Mouse (Mus musculus) left cerebral cortex, adult 11 months (tissue): Measurements from ENCODE around the gene Tex21.
"Not testable (repeated sequence)": the region's sequence is repeated elsewhere in the genome, so short reads cannot be mapped to it uniquely, and the experiment has no call there.

Experiments used
- DNase-seq: peaks from one replicate; pipeline ENCODE4 v3.0.0; 2022; ENCODE audit warnings: low spot score

The Tex21 gene

GRCm38 (mm10) chr12:76195912-76196708 lies 50.4 kb downstream of the Tex21 start:
- DNase-seq: peak; percentile 17

- DNase-seq: no peak
Measured at GRCm38 (mm10) chr12:76194526-76194925, 52.0 kb downstream of the Tex21 start.

- DNase-seq: peak; percentile 7
Measured at GRCm38 (mm10) chr12:76190940-76191339, 55.6 kb downstream of the Tex21 start.

GRCm38 (mm10) chr12:76187849-76188248 lies 58.7 kb downstream of the Tex21 start:
- no peak for DNase-seq

GRCm38 (mm10) chr12:76186473-76186872 lies 60.1 kb downstream of the Tex21 start:
- no peak for DNase-seq

GRCm38 (mm10) chr12:76185167-76185816 lies 61.3 kb downstream of the Tex21 start:
- no peak for DNase-seq

GRCm38 (mm10) chr12:76184271-76184670 lies 62.3 kb downstream of the Tex21 start:
- no peak for DNase-seq

- no peak for DNase-seq
Measured at GRCm38 (mm10) chr12:76182831-76183230, 63.7 kb downstream of the Tex21 start.

GRCm38 (mm10) chr12:76181471-76181870 lies 65.1 kb downstream of the Tex21 start:
- DNase-seq: no peak

GRCm38 (mm10) chr12:76180442-76180841 lies 66.1 kb downstream of the Tex21 start:
- DNase-seq: no peak

- no peak for DNase-seq
Measured at GRCm38 (mm10) chr12:76179527-76179926, 67.0 kb downstream of the Tex21 start.

- DNase-seq: no peak
Measured at GRCm38 (mm10) chr12:76179051-76179450, 67.5 kb downstream of the Tex21 start.

- no peak for DNase-seq
Measured at GRCm38 (mm10) chr12:76177864-76178518, 68.6 kb downstream of the Tex21 start.

GRCm38 (mm10) chr12:76177000-76177863 lies 69.3 kb downstream of the Tex21 start, which contains the start of gene Esr2:
Esr2 (minus strand) TSS chr12:76177259.
- DNase-seq: no peak

- DNase-seq: no peak
Measured at GRCm38 (mm10) chr12:76165641-76166040, 80.9 kb downstream of the Tex21 start.

- DNase-seq: not testable (repeated sequence)
Measured at GRCm38 (mm10) chr12:76152389-76152788, 94.2 kb downstream of the Tex21 start.
